Mouse (Mus musculus) CH12.LX (cell line): ENCODE measurements around the gene Six5.

Experiments
- CTCF ChIP-seq, 2 experiments: IDR thresholded peaks in 1 of 2; conservative IDR thresholded peaks in 1 of 2; 2 replicates each; pipeline ENCODE4 v1.5.1; 2011 to 2012; ENCODE audit warnings: low read depth in 2 of 2, low read length in 2 of 2, improper control_type of control experiment in 1 of 2, inconsistent platforms in 1 of 2, mild to moderate bottlenecking in 1 of 2, moderate library complexity in 1 of 2
- E2F4 ChIP-seq: IDR thresholded peaks from 2 replicates; pipeline ENCODE4 v1.6.1; 2011; ENCODE audit warnings: low read depth, low read length, improper control_type of control experiment; ENCODE audit not compliant: insufficient replicate concordance
- JUND ChIP-seq: conservative IDR thresholded peaks from 2 replicates; pipeline ENCODE4 v1.6.1; 2011; ENCODE audit warnings: low read depth, low read length, improper control_type of control experiment
- MAFK ChIP-seq: IDR thresholded peaks from 2 replicates; pipeline ENCODE4 v1.6.1; 2011; ENCODE audit warnings: low read length, improper control_type of control experiment; ENCODE audit not compliant: insufficient replicate concordance
- MAZ ChIP-seq: IDR thresholded peaks from 2 replicates; pipeline ENCODE4 v1.6.1; 2012; ENCODE audit warnings: low read depth, mild to moderate bottlenecking, inconsistent platforms, low read length, improper control_type of control experiment, moderate library complexity
- MEF2A ChIP-seq: IDR thresholded peaks from 2 replicates; pipeline ENCODE4 v1.6.1; 2014; ENCODE audit warnings: low read depth, mild to moderate bottlenecking, inconsistent platforms, low read length, improper control_type of control experiment, borderline replicate concordance
- MYC ChIP-seq: IDR thresholded peaks from 2 replicates; pipeline ENCODE4 v1.6.1; 2011; ENCODE audit warnings: low read depth, mild to moderate bottlenecking, improper control_type of control experiment, low read length
- PAX5 ChIP-seq: IDR thresholded peaks from 2 replicates; pipeline ENCODE4 v1.6.1; 2012; ENCODE audit warnings: low read length, inconsistent platforms, mixed read lengths
- POLR2A ChIP-seq: IDR thresholded peaks from 2 replicates; pipeline ENCODE4 v1.6.1; 2011; ENCODE audit warnings: low read depth, mild to moderate bottlenecking, improper control_type of control experiment, low read length
- TBP ChIP-seq: conservative IDR thresholded peaks from 2 replicates; pipeline ENCODE4 v1.6.1; 2011; ENCODE audit warnings: low read depth, low read length, improper control_type of control experiment
- USF1 ChIP-seq: IDR thresholded peaks from 2 replicates; pipeline ENCODE4 v1.6.1; 2014; ENCODE audit warnings: low read depth, mild to moderate bottlenecking, inconsistent platforms, low read length, improper control_type of control experiment
- ZMIZ1 ChIP-seq: IDR thresholded peaks from 2 replicates; pipeline ENCODE4 v1.6.1; 2012; ENCODE audit warnings: low read depth, mild to moderate bottlenecking, inconsistent platforms, low read length, improper control_type of control experiment
- ZNF384 ChIP-seq: IDR thresholded peaks from 2 replicates; pipeline ENCODE4 v1.6.1; 2012; ENCODE audit warnings: low read depth, low read length, improper control_type of control experiment, inconsistent platforms

GRCm38 (mm10) chr7:19048006-19048527 is 46.3 kb upstream of the Six5 start:
- TF ChIP-seq CTCF (conservative IDR thresholded peaks at IDR 0.05 in 1 of 2, IDR thresholded peaks at IDR 0.05 in 1 of 2; ENCODE audit: low read depth in 2 of 2, low read length in 2 of 2), result no peak
- TF ChIP-seq JUND, result no peak
- no peak for TF ChIP-seq MYC
- no peak for TF ChIP-seq MAFK
- TF ChIP-seq ZMIZ1, result no peak
- TF ChIP-seq E2F4, result no peak
- TF ChIP-seq MEF2A, result no peak
- TF ChIP-seq MAZ, result no peak
- no peak for TF ChIP-seq POLR2A
- no peak for TF ChIP-seq USF1
- TF ChIP-seq PAX5, result no peak
- TF ChIP-seq ZNF384, result no peak
- no peak for TF ChIP-seq TBP
